Comparison of ENCODE assay signal across 8 mouse cellular contexts in the genomic region with DNA sequence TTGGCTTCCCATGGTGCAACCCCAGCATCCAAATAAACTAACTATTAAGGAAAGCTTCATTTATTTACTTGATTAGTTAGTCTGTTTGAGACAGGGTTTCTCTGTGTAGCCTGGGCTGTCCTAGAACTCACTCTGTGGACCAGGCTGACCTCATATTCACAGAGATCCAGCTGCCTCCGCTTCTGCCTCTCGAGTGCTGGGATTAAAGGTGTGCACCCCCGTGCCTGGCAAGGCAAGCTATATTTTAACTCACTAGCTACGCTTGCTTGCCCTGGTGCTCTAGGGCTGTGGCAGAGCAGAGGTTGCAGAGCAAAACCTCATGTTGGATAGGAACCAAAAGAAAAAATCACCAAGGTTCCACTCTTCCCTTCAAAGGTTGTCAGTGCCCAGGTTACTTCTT. TPM values are rescaled to one million over a fixed set of nuclear protein-coding genes. Genes with fewer than 3 reads are reported as not detected.
DNase-seq lines count a peak whose midpoint lies in the region; ATAC-seq and TF ChIP-seq lines count a peak whose summit lies in the region.

No protein-coding gene starts in this region.

- TF ChIP-seq CTCF in embryonic fibroblast, embryonic 13.5 days (IDR thresholded peaks at IDR 0.05; ENCODE audit: borderline replicate concordance, insufficient read depth, low read length): no peak

- H3K4me3 ChIP-seq in heart, embryonic 12.5 days: peak overlapping the region; percentile 56
- peak overlapping the region; percentile 57 for H3K4me3 ChIP-seq in embryonic fibroblast, embryonic 13.5 days (ENCODE audit: insufficient read depth, low read length)
- H3K4me3 ChIP-seq in kidney, embryonic 14.5 days (ENCODE audit: low read length): peak overlapping the region; percentile 48
- peak overlapping the region; percentile 46 for H3K4me3 ChIP-seq in midbrain, embryonic 14.5 days (replicated peaks; ENCODE audit: low read depth, low read length)

- no peak for ATAC-seq in heart, embryonic 12.5 days (ENCODE audit: insufficient number of reproducible peaks, low FRiP score)
- ATAC-seq in kidney, embryonic 14.5 days (ENCODE audit: low FRiP score, low TSS enrichment): no peak
- ATAC-seq in midbrain, embryonic 14.5 days (ENCODE audit: low FRiP score, low TSS enrichment): no peak

- H3K9ac ChIP-seq in heart, embryonic 12.5 days: peak overlapping the region; percentile 69
- H3K9ac ChIP-seq in kidney, embryonic 14.5 days (ENCODE audit: low read depth, low read length): peak overlapping the region; percentile 57; the same call in 1 of the 2 replicates
- peak overlapping the region; percentile 56; the same call in 1 of the 2 replicates for H3K9ac ChIP-seq in midbrain, embryonic 14.5 days (replicated peaks; ENCODE audit: low read length)

- peak overlapping the region; percentile 73 for H3K4me2 ChIP-seq in heart, embryonic 12.5 days
- peak overlapping the region; percentile 38 for H3K4me2 ChIP-seq in kidney, embryonic 14.5 days (replicated peaks; ENCODE audit: low read depth, low read length)
- H3K4me2 ChIP-seq in midbrain, embryonic 14.5 days (ENCODE audit: low read length): peak overlapping the region; percentile 76

- H3K27ac ChIP-seq in heart, embryonic 12.5 days (ENCODE audit: poor library complexity, severe bottlenecking): no peak overlapping the region
- no peak overlapping the region for H3K27ac ChIP-seq in embryonic fibroblast, embryonic 13.5 days (ENCODE audit: insufficient read depth, low read length)
- no peak overlapping the region for H3K27ac ChIP-seq in kidney, embryonic 14.5 days (ENCODE audit: low read depth, low read length)
- H3K27ac ChIP-seq in midbrain, embryonic 14.5 days (replicated peaks; ENCODE audit: low read depth, low read length): 0 out of 2 replicates have a peak overlapping the region, but pooled peaks have one; percentile 76

- 70% methylated on average over 4 of the region's 4 CpGs for WGBS in heart, embryonic 12.5 days
- WGBS in kidney, embryonic 14.5 days: 39% methylated on average over 4 of the region's 4 CpGs
- 59% methylated on average over 4 of the region's 4 CpGs for WGBS in midbrain, embryonic 14.5 days

- H3K4me1 ChIP-seq in heart, embryonic 12.5 days (replicated peaks): peaks cover 5% of the 10 kb centered on the region
- H3K4me1 ChIP-seq in embryonic fibroblast, embryonic 13.5 days (ENCODE audit: control insufficient read depth, insufficient read depth, low read length): no peaks in the 10 kb centered on the region
- peaks cover 4% of the 10 kb centered on the region; the same call in 1 of the 2 replicates for H3K4me1 ChIP-seq in kidney, embryonic 14.5 days (ENCODE audit: control insufficient read depth, insufficient read depth, low read length)
- 0 out of 2 replicates have a peak, but pooled peaks cover 8% of the 10 kb centered on the region for H3K4me1 ChIP-seq in midbrain, embryonic 14.5 days (ENCODE audit: control insufficient read depth, insufficient read depth, low read length)

- H3K27me3 ChIP-seq in heart, embryonic 12.5 days (replicated peaks): no peaks in the 10 kb centered on the region
- no peaks in the 10 kb centered on the region for H3K27me3 ChIP-seq in kidney, embryonic 14.5 days (ENCODE audit: control insufficient read depth, insufficient read depth, low read length)
- no peaks in the 10 kb centered on the region for H3K27me3 ChIP-seq in midbrain, embryonic 14.5 days (ENCODE audit: control insufficient read depth, insufficient read depth, low read length)

- peaks cover 4% of the 10 kb centered on the region; the same call in 1 of the 2 replicates for H3K36me3 ChIP-seq in heart, embryonic 12.5 days
- H3K36me3 ChIP-seq in kidney, embryonic 14.5 days (ENCODE audit: control insufficient read depth, insufficient read depth, low read length): no peaks in the 10 kb centered on the region
- H3K36me3 ChIP-seq in midbrain, embryonic 14.5 days (ENCODE audit: control insufficient read depth, insufficient read depth, low read length): 0 out of 2 replicates have a peak, but pooled peaks cover 4% of the 10 kb centered on the region

- intact Hi-C loops in heart, postnatal 36 days (cut with DNase I): no loop called here

- no peaks in the 10 kb centered on the region for H3K9me3 ChIP-seq in heart, embryonic 12.5 days (replicated peaks)
- no peaks in the 10 kb centered on the region for H3K9me3 ChIP-seq in kidney, embryonic 14.5 days (ENCODE audit: control insufficient read depth, low read length)
- no peaks in the 10 kb centered on the region for H3K9me3 ChIP-seq in midbrain, embryonic 14.5 days (ENCODE audit: control insufficient read depth, low read length)

- no peak for TF ChIP-seq POLR2A in embryonic fibroblast, embryonic 13.5 days (IDR thresholded peaks at IDR 0.05; ENCODE audit: low read depth, low read length)

- DNase-seq in heart, postnatal 36 days: no peak
- no peak for DNase-seq in midbrain, embryonic 14.5 days
- no peak for DNase-seq in urinary bladder, postnatal 10 days (ENCODE audit: low spot score)
- no peak for DNase-seq in spleen, adult 12 weeks (ENCODE audit: low spot score)
- DNase-seq in ovary, postnatal 10 days (ENCODE audit: low spot score): no peak

RNA-seq across cellular contexts. Expression of a gene that starts 13.6 kb away (rescaled TPM):
- polyA plus RNA-seq in heart, embryonic 12.5 days (2016; fragmentation: Nextera tagmentation; extraction: Ambion mirVana): not detected in 2 replicates
- total RNA-seq in heart, postnatal 36 days (2021): not detected
- not detected in 2 replicates for polyA plus RNA-seq in embryonic fibroblast, embryonic 13.5 days (2011; ENCODE audit: insufficient read length, low read depth, missing spikeins)
- not detected in 2 replicates for polyA plus RNA-seq in kidney, embryonic 14.5 days (2014; fragmentation: Nextera tagmentation; extraction: Ambion mirVana)
- 0.53 and 1.1 TPM in 2 replicates for polyA plus RNA-seq in midbrain, embryonic 14.5 days (2014; fragmentation: Nextera tagmentation; extraction: Ambion mirVana)

RNA-seq across cellular contexts. Expression of a gene that starts 16.8 kb away (rescaled TPM):
- polyA plus RNA-seq in heart, embryonic 12.5 days (2016; fragmentation: Nextera tagmentation; extraction: Ambion mirVana): 13.3 TPM in 2 replicates
- 10 to 100 TPM; 25.6 to 32.5 TPM for total RNA-seq in heart, postnatal 36 days (2021)
- polyA plus RNA-seq in embryonic fibroblast, embryonic 13.5 days (2011; ENCODE audit: insufficient read length, low read depth, missing spikeins): 0.55 and 1.4 TPM in 2 replicates
- polyA plus RNA-seq in kidney, embryonic 14.5 days (2014; fragmentation: Nextera tagmentation; extraction: Ambion mirVana): 10.2 and 15.9 TPM in 2 replicates
- 19.3 and 19.5 TPM in 2 replicates for polyA plus RNA-seq in midbrain, embryonic 14.5 days (2014; fragmentation: Nextera tagmentation; extraction: Ambion mirVana)

RNA-seq across cellular contexts. Expression of a gene that starts 27.4 kb away (rescaled TPM):
- polyA plus RNA-seq in heart, embryonic 12.5 days (2016; fragmentation: Nextera tagmentation; extraction: Ambion mirVana): 1.4 and 2.2 TPM in 2 replicates
- 1 to 10 TPM; 5.0 to 5.8 TPM for total RNA-seq in heart, postnatal 36 days (2021)
- 4.9 and 5.7 TPM in 2 replicates for polyA plus RNA-seq in embryonic fibroblast, embryonic 13.5 days (2011; ENCODE audit: insufficient read length, low read depth, missing spikeins)
- polyA plus RNA-seq in kidney, embryonic 14.5 days (2014; fragmentation: Nextera tagmentation; extraction: Ambion mirVana): 3.4 and 4.5 TPM in 2 replicates
- 1.1 and 1.9 TPM in 2 replicates for polyA plus RNA-seq in midbrain, embryonic 14.5 days (2014; fragmentation: Nextera tagmentation; extraction: Ambion mirVana)

RNA-seq across cellular contexts. Expression of a gene that starts 34.5 kb away (rescaled TPM):
- polyA plus RNA-seq in heart, embryonic 12.5 days (2016; fragmentation: Nextera tagmentation; extraction: Ambion mirVana): 64.3 and 67.5 TPM in 2 replicates
- 10 to 100 TPM; 78.9 to 97.0 TPM for total RNA-seq in heart, postnatal 36 days (2021)
- 35.4 and 38.2 TPM in 2 replicates for polyA plus RNA-seq in embryonic fibroblast, embryonic 13.5 days (2011; ENCODE audit: insufficient read length, low read depth, missing spikeins)
- polyA plus RNA-seq in kidney, embryonic 14.5 days (2014; fragmentation: Nextera tagmentation; extraction: Ambion mirVana): 68.7 and 95.2 TPM in 2 replicates
- 22.1 and 22.4 TPM in 2 replicates for polyA plus RNA-seq in midbrain, embryonic 14.5 days (2014; fragmentation: Nextera tagmentation; extraction: Ambion mirVana)

RNA-seq across cellular contexts. Expression of a gene that starts 39.1 kb away (rescaled TPM):
- polyA plus RNA-seq in heart, embryonic 12.5 days (2016; fragmentation: Nextera tagmentation; extraction: Ambion mirVana): 640 and 666 TPM in 2 replicates
- total RNA-seq in heart, postnatal 36 days (2021): 100 to 1,000 TPM; 655 to 678 TPM
- polyA plus RNA-seq in embryonic fibroblast, embryonic 13.5 days (2011; ENCODE audit: insufficient read length, low read depth, missing spikeins): 3,230 and 3,899 TPM in 2 replicates
- polyA plus RNA-seq in kidney, embryonic 14.5 days (2014; fragmentation: Nextera tagmentation; extraction: Ambion mirVana): 1,184 and 1,677 TPM in 2 replicates
- 670 and 732 TPM in 2 replicates for polyA plus RNA-seq in midbrain, embryonic 14.5 days (2014; fragmentation: Nextera tagmentation; extraction: Ambion mirVana)
